Mouse (Mus musculus) liver, embryonic 14 days (tissue): ENCODE measurements around the gene Ccnj. TPM values are rescaled to one million over a fixed set of nuclear protein-coding genes. Genes with fewer than 3 reads are reported as not detected.

ENCODE experiments used
- polyA plus RNA-seq: library from polyadenylated mRNA; depleted of rRNA; stranded (reverse); fragments of >200 nt; gene quantifications from 2 replicates; pipeline ENCODE4 v1.2.3, GENCODE M21; 2012; rRNA removed

The Ccnj gene
- 2.9 and 4.0 TPM in 2 replicates for polyA plus RNA-seq

DNA sequence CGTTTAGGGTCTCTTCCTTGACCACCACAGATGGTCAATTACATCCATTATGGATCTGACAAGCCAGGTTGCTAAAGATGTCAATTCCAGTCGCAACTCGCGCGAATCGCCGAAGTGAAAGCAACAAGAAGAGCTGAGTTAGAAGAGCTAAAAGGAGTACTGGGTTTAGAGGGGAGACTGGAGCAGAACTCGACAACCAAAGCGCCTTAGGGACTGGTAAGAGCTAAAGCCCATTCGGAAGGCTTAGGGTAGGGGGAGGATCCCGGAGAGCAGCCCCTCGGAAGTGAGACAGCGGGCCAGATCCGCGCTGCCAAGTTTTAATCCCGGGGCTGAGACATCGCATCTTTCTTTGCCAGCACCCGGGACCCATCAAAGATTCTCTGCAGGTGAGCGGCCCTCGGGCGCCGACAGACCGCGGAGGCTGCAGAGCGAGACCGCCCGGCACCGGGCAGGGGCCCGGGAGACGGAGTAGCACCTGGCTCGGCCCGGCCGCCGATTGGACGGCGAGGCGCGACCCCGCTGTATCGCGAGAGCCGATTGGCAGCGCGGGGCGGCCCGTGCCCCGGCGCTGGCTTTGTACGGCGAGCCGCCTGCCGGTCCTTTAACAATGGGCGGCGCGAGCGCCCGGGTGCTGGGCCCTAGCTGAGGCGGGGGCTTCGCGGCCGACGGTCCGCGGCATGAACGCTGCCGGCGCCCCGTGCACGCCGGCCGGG, at the start of gene Ccnj:
Ccnj (plus strand) TSS at position 577 of the 713 bp plus-strand sequence.

DNA sequence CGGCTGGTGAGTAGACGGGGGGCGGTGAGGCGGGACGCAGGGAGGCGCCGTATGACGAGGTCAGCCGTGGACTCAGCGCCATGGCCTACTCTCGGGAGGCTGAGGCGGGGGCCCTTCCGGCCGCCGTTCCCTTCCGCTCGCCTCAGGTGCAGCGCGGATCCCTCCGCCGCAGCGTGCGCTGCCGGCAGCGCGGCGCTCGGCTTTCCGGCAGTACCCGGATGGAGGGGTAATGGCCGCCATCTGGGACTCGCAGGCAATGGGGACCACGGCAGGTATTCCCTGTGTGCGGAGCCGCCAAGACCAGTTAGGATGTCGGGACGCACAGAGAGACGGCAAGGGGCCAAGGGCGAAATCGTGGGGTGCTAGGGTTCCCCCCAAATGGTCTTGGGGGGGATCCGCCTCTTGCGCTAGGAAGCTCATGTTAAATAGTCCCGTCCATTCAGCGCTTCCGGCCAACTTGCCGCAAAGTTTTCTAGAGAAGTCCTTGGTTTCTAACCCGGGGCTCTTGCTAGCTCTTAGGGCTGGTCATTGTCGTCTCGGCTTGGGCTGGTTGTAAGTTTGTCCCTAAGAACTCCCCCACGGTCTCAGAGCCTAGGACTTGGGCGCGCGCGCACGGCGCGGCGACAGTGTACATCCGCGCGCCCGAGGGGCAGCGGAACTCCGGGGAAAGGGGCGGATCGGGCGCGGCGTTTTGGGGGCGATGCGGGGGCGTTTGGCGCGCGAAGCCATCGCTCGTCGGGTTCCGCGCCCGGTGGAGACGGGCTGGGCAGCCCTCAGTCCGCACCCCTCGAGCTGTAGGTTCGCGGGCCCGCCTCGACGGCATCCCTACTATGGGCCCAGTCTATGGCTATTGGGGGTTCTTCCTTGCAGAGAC, 63.7 kb downstream of the Ccnj start, which contains the start of gene Zfp518a:
Zfp518a (plus strand) TSS at position 187 of the 874 bp plus-strand sequence.

Other genes with a start within 250 kb of the Ccnj start
- gene Aldh18a1, start 242.8 kb upstream of the Ccnj start, polyA plus RNA-seq: 24.8 and 26.4 TPM in 2 replicates
- gene Tctn3, start 219.0 kb upstream of the Ccnj start, polyA plus RNA-seq: 1.5 and 1.9 TPM in 2 replicates
- gene Entpd1, start 218.9 kb upstream of the Ccnj start, polyA plus RNA-seq: 1.7 and 2.5 TPM in 2 replicates
- gene Cc2d2b, start 82.5 kb upstream of the Ccnj start, polyA plus RNA-seq: 0.50 and 0.54 TPM in 2 replicates
- gene Zfp518a, start 63.4 kb downstream of the Ccnj start, polyA plus RNA-seq: 2.7 and 3.4 TPM in 2 replicates
- 0.48 and 0.68 TPM in 2 replicates for gene Blnk, start 163.3 kb downstream of the Ccnj start, polyA plus RNA-seq
- 0.02 TPM in 1 of 2 replicates, not detected in the other for gene Dntt, start 198.0 kb downstream of the Ccnj start, polyA plus RNA-seq
- gene Opalin, start 245.8 kb downstream of the Ccnj start, polyA plus RNA-seq: not detected in 2 replicates